ENCODE assay signal across 41 mouse cellular contexts in genomic region chr5:138019577-138019976, GRCm38 (mm10). TPM values are rescaled to one million over a fixed set of nuclear protein-coding genes. Genes with fewer than 3 reads are reported as not detected.
"Had no signal": no experiment of that assay in that cellular context is flagged by ENCODE, and none has a peak within 500 bp of the region (broad histone marks: within the 10 kb centered on the region; RNA-seq: fewer than 3 reads in every experiment).

No protein-coding gene starts in this region.

RNA-seq across cellular contexts. Expression of gene Smok3a, which starts 1.5 kb away (rescaled TPM):
- total RNA-seq: heart, postnatal 10 days; heart, postnatal 14 days; heart, postnatal 25 days; heart, postnatal 36 days; heart, postnatal 4 days; hematopoietic stem cell, adult 5-6 weeks; hindbrain, postnatal 0 days; layer of hippocampus, adult 18-20 months; layer of hippocampus, adult 2 months; layer of hippocampus, adult 8-10 months; layer of hippocampus, postnatal 10 days; layer of hippocampus, postnatal 14 days; layer of hippocampus, postnatal 25 days; layer of hippocampus, postnatal 36 days; left cerebral cortex, adult 18-20 months had no signal
- polyA plus RNA-seq: heart, embryonic 10.5 days; heart, embryonic 11.5 days; heart, embryonic 12.5 days; heart, embryonic 13.5 days; heart, embryonic 14.5 days; heart, embryonic 15.5 days; heart, embryonic 16.5 days; heart, postnatal 0 days; hindbrain, embryonic 10.5 days; hindbrain, embryonic 11.5 days; hindbrain, embryonic 12.5 days; hindbrain, embryonic 13.5 days; hindbrain, embryonic 14.5 days; hindbrain, embryonic 15.5 days; hindbrain, embryonic 16.5 days; hindbrain, postnatal 0 days; inflammation-experienced regulatory T-cells, adult 6 months; intestine, embryonic 14.5 days; intestine, embryonic 15.5 days; intestine, embryonic 16.5 days; intestine, postnatal 0 days; kidney, adult 2 months; kidney, embryonic 14.5 days; kidney, embryonic 15.5 days; kidney, embryonic 16.5 days; kidney, postnatal 0 days; large intestine, adult 2 months had no signal

RNA-seq across cellular contexts. Expression of gene Smok3b, which starts 1.7 kb away (rescaled TPM):
- total RNA-seq: heart, postnatal 10 days; heart, postnatal 14 days; heart, postnatal 25 days; heart, postnatal 36 days; heart, postnatal 4 days; hematopoietic stem cell, adult 5-6 weeks; hindbrain, postnatal 0 days; layer of hippocampus, adult 18-20 months; layer of hippocampus, adult 2 months; layer of hippocampus, adult 8-10 months; layer of hippocampus, postnatal 10 days; layer of hippocampus, postnatal 14 days; layer of hippocampus, postnatal 25 days; layer of hippocampus, postnatal 36 days; left cerebral cortex, adult 18-20 months had no signal
- polyA plus RNA-seq: heart, embryonic 10.5 days; heart, embryonic 11.5 days; heart, embryonic 12.5 days; heart, embryonic 13.5 days; heart, embryonic 14.5 days; heart, embryonic 15.5 days; heart, embryonic 16.5 days; heart, postnatal 0 days; hindbrain, embryonic 10.5 days; hindbrain, embryonic 11.5 days; hindbrain, embryonic 12.5 days; hindbrain, embryonic 13.5 days; hindbrain, embryonic 14.5 days; hindbrain, embryonic 15.5 days; hindbrain, embryonic 16.5 days; hindbrain, postnatal 0 days; inflammation-experienced regulatory T-cells, adult 6 months; intestine, embryonic 14.5 days; intestine, embryonic 15.5 days; intestine, embryonic 16.5 days; intestine, postnatal 0 days; kidney, adult 2 months; kidney, embryonic 14.5 days; kidney, embryonic 15.5 days; kidney, embryonic 16.5 days; kidney, postnatal 0 days; large intestine, adult 2 months had no signal

RNA-seq across cellular contexts. Expression of gene Smok3c, which starts 33.4 kb away (rescaled TPM):
- total RNA-seq: heart, postnatal 10 days; heart, postnatal 14 days; heart, postnatal 25 days; heart, postnatal 36 days; heart, postnatal 4 days; hematopoietic stem cell, adult 5-6 weeks; hindbrain, postnatal 0 days; layer of hippocampus, adult 18-20 months; layer of hippocampus, adult 2 months; layer of hippocampus, adult 8-10 months; layer of hippocampus, postnatal 10 days; layer of hippocampus, postnatal 14 days; layer of hippocampus, postnatal 25 days; layer of hippocampus, postnatal 36 days; left cerebral cortex, adult 18-20 months had no signal
- polyA plus RNA-seq: heart, embryonic 10.5 days; heart, embryonic 11.5 days; heart, embryonic 12.5 days; heart, embryonic 13.5 days; heart, embryonic 14.5 days; heart, embryonic 15.5 days; heart, embryonic 16.5 days; heart, postnatal 0 days; hindbrain, embryonic 10.5 days; hindbrain, embryonic 11.5 days; hindbrain, embryonic 12.5 days; hindbrain, embryonic 13.5 days; hindbrain, embryonic 14.5 days; hindbrain, embryonic 15.5 days; hindbrain, embryonic 16.5 days; hindbrain, postnatal 0 days; inflammation-experienced regulatory T-cells, adult 6 months; intestine, embryonic 14.5 days; intestine, embryonic 15.5 days; intestine, embryonic 16.5 days; intestine, postnatal 0 days; kidney, adult 2 months; kidney, embryonic 14.5 days; kidney, embryonic 15.5 days; kidney, embryonic 16.5 days; kidney, postnatal 0 days; large intestine, adult 2 months had no signal

RNA-seq across cellular contexts. Expression of gene Azgp1, which starts 38.3 kb away (rescaled TPM):
- total RNA-seq: heart, postnatal 10 days; heart, postnatal 14 days; heart, postnatal 25 days; heart, postnatal 36 days; heart, postnatal 4 days; hematopoietic stem cell, adult 5-6 weeks; hindbrain, postnatal 0 days; layer of hippocampus, adult 18-20 months; layer of hippocampus, adult 2 months; layer of hippocampus, adult 8-10 months; layer of hippocampus, postnatal 10 days; layer of hippocampus, postnatal 14 days; layer of hippocampus, postnatal 25 days; layer of hippocampus, postnatal 36 days; left cerebral cortex, adult 18-20 months had no signal
- polyA plus RNA-seq: heart, embryonic 10.5 days; heart, embryonic 11.5 days; heart, embryonic 12.5 days; heart, embryonic 13.5 days; heart, embryonic 14.5 days; heart, embryonic 16.5 days; hindbrain, embryonic 10.5 days; hindbrain, embryonic 11.5 days; hindbrain, embryonic 12.5 days; hindbrain, embryonic 13.5 days; hindbrain, embryonic 14.5 days; hindbrain, embryonic 15.5 days; hindbrain, embryonic 16.5 days; hindbrain, postnatal 0 days; inflammation-experienced regulatory T-cells, adult 6 months; intestine, embryonic 14.5 days; intestine, postnatal 0 days; kidney, embryonic 14.5 days; kidney, embryonic 15.5 days; kidney, embryonic 16.5 days had no signal

RNA-seq across cellular contexts. Expression of gene Gjc3, which starts 56.7 kb away (rescaled TPM):
- total RNA-seq: hematopoietic stem cell, adult 5-6 weeks had no signal
- polyA plus RNA-seq: heart, embryonic 10.5 days; heart, embryonic 11.5 days; heart, embryonic 15.5 days; inflammation-experienced regulatory T-cells, adult 6 months; kidney, embryonic 14.5 days; kidney, embryonic 15.5 days had no signal
